Mouse (Mus musculus) brain, embryonic 14.5 days (tissue): ENCODE results near the gene Fndc3b.

Experiments used
- CTCF ChIP-seq: fragments of 200-500 bp; IDR thresholded peaks from 2 replicates; pipeline ENCODE4 v1.5.1; 2012; ENCODE audit warnings: inconsistent platforms, mild to moderate bottlenecking, moderate library complexity, borderline replicate concordance; ENCODE audit not compliant: insufficient read depth, insufficient read length; ENCODE audit errors: extremely low read depth
- POLR2A ChIP-seq: fragments of 200-500 bp; IDR thresholded peaks from 2 replicates; pipeline ENCODE4 v1.6.1; 2012; ENCODE audit warnings: mild to moderate bottlenecking, inconsistent platforms, borderline replicate concordance; ENCODE audit not compliant: poor library complexity, insufficient read depth, insufficient read length, severe bottlenecking; ENCODE audit errors: extremely low read depth

- TF ChIP-seq POLR2A, result no peak
- no peak for TF ChIP-seq CTCF
These were observed 190.7 kb downstream of the Fndc3b start for GRCm38 (mm10) chr3:27520391-27520790.
